Mouse (Mus musculus): ENCODE data around the gene Vmn2r13. TPM values are rescaled to one million over a fixed set of nuclear protein-coding genes. Genes with fewer than 3 reads are reported as not detected.
"Not testable (repeated sequence)": the region's sequence is repeated elsewhere in the genome, so short reads cannot be mapped to it uniquely, and the experiment has no call there.

Gene Vmn2r13
- not detected for total RNA-seq (2021)

DNA sequence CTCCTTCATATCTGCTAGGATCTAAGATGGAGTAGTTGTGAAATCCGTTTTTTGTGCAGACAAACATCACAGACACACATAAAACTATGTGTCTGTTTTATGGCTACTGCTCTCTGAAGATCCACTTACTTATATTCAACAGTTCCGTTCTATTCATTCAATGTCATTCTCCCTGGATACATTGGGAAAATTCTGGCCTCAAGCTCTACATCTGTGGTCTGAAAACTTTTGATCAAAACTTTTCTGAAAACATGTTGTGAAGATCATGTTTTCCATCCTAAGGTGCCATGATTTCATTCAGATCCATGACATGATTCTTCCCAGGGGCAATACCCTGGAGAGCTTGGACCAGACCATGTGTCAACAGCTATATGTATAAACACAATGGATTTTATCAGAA lies at the start of gene Vmn2r13:
Gene Vmn2r13, minus strand, starts transcription at position 101 of the 400 bp plus-strand sequence.
- DNase-seq (ENCODE audit: extremely low spot score in 1 of 2, low spot score in 2 of 2); intact Hi-C loops (cut with DNase I): not testable (repeated sequence)

DNA sequence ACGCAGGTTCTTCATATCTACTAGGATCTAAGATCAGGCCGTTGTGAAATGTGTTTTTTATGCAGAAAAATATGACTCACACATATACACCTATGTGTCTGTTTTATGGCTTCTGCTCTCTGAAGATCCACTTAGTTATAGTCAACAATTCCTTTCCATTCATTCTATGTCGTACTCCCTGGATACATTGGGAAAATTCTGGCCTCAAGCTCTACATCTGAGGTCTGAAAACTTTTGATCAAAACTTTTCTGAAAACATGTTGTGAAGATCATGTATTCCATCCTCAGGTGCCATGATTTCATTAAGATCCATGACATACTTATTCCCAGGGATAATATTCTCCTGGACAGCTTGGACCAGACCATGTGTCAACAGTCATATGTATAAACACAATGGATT lies 32.6 kb upstream of the Vmn2r13 start, which contains the start of gene Vmn2r14:
Gene Vmn2r14, minus strand, starts transcription at position 101 of the 400 bp plus-strand sequence.
- DNase-seq (ENCODE audit: extremely low spot score in 1 of 2, low spot score in 2 of 2): no peak
- intact Hi-C loops (cut with DNase I): no loop called here

DNA sequence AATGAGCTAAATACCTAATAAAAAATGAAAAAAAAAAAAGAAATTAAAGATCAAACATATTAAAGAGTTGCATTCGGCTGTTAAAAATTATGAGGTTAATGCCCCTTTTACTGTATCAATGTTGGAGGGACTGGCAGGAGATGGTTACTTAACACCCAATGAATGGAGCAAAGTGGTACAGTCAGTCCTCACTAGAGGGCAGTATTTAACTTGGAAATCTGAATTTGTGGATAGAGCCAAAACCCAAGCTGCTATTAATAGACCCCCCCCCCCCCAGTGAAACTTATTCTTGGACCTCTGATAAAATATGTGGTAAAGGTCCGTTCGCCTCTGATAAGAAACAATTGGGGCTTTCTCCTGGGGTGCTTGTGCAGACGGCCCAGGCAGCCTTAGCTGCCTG lies 25.1 kb downstream of the Vmn2r13 start:
- intact Hi-C loops (cut with DNase I); DNase-seq (ENCODE audit: extremely low spot score in 1 of 2, low spot score in 2 of 2): not testable (repeated sequence)

DNA sequence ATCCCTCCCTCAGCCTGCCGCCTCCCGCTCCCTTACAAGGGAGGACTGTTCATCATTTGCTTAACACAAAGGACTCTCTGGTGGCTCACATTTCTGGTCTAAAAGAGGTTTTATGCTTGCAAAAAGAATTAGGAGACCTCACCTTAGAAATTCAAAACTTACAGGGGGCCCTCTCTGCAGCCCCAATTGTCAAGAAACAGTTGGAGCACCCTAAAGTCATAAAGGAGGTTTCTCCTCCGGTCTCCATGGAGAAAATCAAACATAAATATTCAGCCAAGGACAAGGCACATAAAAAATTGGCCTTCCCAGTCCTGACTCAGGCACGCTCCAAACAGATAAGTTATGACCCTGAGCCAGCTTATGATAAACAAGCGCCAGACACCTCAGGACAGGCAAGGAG lies 31.9 kb downstream of the Vmn2r13 start:
- intact Hi-C loops (cut with DNase I): no loop called here
- DNase-seq (ENCODE audit: extremely low spot score in 1 of 2, low spot score in 2 of 2): no peak

DNA sequence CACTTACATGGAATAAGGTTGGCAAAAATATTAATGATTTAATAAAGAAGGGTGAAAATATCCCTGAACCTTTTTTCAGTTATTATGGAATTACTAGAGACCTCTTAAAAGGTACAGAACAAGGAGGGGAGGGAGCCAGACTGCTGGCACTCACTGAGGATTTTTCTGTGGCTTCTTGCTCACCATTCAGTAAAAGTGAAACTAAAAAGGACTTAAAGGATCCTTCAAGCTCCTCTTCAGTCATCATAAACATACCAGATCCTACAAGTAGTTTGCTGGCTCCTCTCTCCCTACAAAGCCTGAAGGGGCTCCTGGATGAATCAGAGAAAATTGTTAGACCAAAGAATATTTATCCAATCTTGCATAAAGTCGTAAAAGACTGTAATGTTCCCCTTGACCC lies 32.4 kb downstream of the Vmn2r13 start:
- intact Hi-C loops (cut with DNase I); DNase-seq (ENCODE audit: extremely low spot score in 1 of 2, low spot score in 2 of 2): not testable (repeated sequence)

DNA sequence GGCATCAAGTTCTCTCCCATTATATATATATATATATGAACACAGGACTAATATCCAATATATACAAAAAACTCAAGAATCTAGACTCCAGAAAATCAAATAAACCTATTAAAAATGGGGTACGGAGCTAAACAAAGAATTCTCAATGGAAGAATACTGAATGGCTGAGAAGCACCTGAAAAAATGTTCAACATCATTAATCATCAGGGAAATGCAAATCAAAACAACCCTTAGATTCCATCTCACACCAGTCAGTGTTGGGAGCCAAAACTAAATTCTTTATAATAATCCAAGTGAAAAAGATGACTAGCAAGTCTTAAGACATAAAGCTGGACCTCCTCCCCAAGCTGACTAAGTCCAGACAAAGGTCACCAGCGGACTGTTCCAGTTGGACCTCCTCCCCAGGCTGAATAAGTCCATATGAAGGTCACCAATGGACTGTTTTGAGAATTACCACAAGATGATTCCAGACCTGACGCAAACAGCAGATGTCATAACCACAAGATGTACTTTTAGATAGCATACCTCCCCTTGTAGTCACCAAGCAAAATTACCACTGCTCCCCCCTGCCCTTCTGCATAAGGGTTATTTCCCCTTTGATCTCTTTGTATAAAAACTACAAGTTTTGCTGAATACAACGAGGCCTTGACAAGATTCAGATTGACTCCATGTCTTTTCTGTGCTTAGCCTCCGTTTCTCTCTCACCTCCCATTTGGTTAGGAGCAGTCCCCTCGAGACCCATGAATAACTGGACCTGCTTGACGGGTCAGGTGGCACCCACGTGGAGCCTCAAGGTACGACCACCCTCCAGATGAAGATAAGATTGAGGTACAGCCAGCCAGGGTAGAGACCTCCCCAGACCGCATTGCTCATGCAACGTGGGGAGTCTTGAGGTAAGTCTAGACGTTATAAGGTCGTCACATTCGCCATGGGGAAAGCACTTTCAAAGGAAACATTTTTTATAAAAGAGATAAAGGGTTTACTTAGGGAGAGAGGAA lies 33.2 kb downstream of the Vmn2r13 start:
- DNase-seq (ENCODE audit: extremely low spot score in 1 of 2, low spot score in 2 of 2); intact Hi-C loops (cut with DNase I): not testable (repeated sequence)

DNA sequence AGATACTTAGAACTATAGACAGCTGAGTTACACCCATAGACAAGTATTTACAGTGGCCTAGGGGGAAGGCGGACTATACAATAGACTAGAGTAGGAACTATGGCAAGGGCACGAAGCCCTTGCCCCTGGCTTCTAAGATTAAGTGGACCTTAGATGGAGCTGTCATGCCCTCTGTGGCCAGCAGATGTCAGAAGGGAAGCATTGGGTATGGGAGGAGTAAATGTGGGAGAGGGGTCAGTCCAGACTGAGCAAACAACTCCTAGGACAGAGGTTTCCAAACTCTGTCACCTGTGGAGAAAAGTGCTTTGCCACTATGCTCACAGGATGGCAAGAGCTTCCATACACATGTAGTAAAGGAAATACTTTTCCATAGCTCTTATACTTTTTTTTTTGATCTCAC lies 52.5 kb downstream of the Vmn2r13 start:
- intact Hi-C loops (cut with DNase I): no loop called here
- DNase-seq (ENCODE audit: extremely low spot score in 1 of 2, low spot score in 2 of 2): no peak

DNA sequence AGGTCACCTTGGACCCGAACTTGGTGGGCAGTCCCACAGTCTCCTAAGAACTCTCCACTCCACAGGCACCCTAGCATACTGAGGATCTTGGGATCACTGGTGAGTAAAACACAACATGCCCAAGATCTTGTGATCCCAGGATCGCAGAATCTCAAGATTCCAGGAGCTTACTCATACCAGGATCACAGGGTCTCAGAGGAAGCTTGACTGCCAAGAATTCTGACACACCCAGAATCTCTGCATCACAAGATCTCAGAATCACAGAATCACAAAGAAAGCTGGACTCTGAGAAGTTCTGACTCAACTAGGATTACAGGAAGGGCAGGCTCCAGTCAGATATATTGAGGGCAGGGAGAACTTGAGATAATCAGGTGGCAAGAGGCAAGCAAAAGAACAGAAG lies 55.3 kb downstream of the Vmn2r13 start:
- intact Hi-C loops (cut with DNase I): no loop called here
- DNase-seq (ENCODE audit: extremely low spot score in 1 of 2, low spot score in 2 of 2): no peak

Other genes with a start within 250 kb of the Vmn2r13 start
- not detected for gene Vmn2r10, start 185.7 kb downstream of the Vmn2r13 start, total RNA-seq (2021)
- gene Vmn2r11, start 132.6 kb downstream of the Vmn2r13 start, total RNA-seq (2021): not detected
- not detected for gene Vmn2r12, start 94.2 kb downstream of the Vmn2r13 start, total RNA-seq (2021)
- gene Vmn2r14, start 32.5 kb upstream of the Vmn2r13 start, total RNA-seq (2021): not detected
- not detected for gene Vmn2r15, start 105.4 kb upstream of the Vmn2r13 start, total RNA-seq (2021)
- not detected for gene Vmn2r16, start 138.0 kb upstream of the Vmn2r13 start, total RNA-seq (2021)
- gene Vmn2r17, start 227.5 kb upstream of the Vmn2r13 start, total RNA-seq (2021): not detected

All from left cerebral cortex, postnatal 10 days (tissue).